Mouse (Mus musculus): ENCODE data around the gene Tifab. TPM values are rescaled to one million over a fixed set of nuclear protein-coding genes. Genes with fewer than 3 reads are reported as not detected.
A peak's percentile ranks its signal among the peaks of the same experiment; 100 is the strongest.

The Tifab gene
- polyA plus RNA-seq, 1 experiment from 2014 or later = 5.6 TPM

GRCm38 (mm10) chr13:56134631-56135181 lies 44.0 kb downstream of the Tifab start:
- Histone ChIP-seq H3K4me2 (ENCODE audit: low read depth, low read length) (peak overlapping the region; percentile 86), H3K27ac (ENCODE audit: low read length) (peak overlapping the region; percentile 90), H3K27me3 (ENCODE audit: control insufficient read depth, insufficient read depth, low read length) (no peaks in the 10 kb centered on the region), H3K9ac (ENCODE audit: low read length) (peak overlapping the region; percentile 92), H3K4me3 (replicated peaks; ENCODE audit: low read length) (peak overlapping the region; percentile 70), H3K36me3 (ENCODE audit: control insufficient read depth, insufficient read depth, low read length) (peaks cover 4% of the 10 kb centered on the region; the same call in 1 of the 2 replicates), H3K4me1 (ENCODE audit: control insufficient read depth, insufficient read depth, low read length) (peaks cover 29% of the 10 kb centered on the region), H3K9me3 (replicated peaks; ENCODE audit: control insufficient read depth, low read length) (no peaks in the 10 kb centered on the region)
- under 1% methylated on average over 50 of the region's 50 CpGs for WGBS
- ATAC-seq (ENCODE audit: insufficient read depth, low FRiP score) = peak; percentile 8; the same call in 1 of the 2 replicates

DNA sequence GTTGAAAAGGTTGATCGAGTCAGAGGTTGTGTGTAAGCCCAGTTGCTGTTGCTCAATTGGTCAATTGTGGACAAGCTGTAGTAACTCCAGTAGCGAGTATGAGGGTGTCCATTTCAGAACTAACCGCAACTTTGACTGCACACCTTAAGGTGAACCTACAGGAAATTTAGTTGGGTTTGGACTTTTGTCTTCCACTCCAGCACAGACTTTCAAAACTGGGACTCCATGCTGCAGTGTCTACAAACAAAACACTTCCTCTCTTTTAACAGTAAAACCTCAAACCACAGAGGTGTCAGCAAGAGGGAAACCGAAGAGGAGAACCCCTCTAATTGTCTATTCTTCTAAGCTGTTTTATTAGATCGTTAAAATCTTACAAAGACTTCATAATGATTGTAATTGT lies 44.7 kb downstream of the Tifab start:
- Histone ChIP-seq H3K9me3 (replicated peaks; ENCODE audit: control insufficient read depth, low read length) (no peaks in the 10 kb centered on the region), H3K27ac (ENCODE audit: low read length) (no peak overlapping the region)
- WGBS = 41% methylated on average over 5 of the region's 5 CpGs

GRCm38 (mm10) chr13:56132941-56133340 lies 45.7 kb downstream of the Tifab start:
- WGBS = 68% methylated on average over 7 of the region's 7 CpGs
- peaks cover 12% of the 10 kb centered on the region for H3K36me3 ChIP-seq (ENCODE audit: control insufficient read depth, insufficient read depth, low read length)
- H3K9me3 ChIP-seq (replicated peaks; ENCODE audit: control insufficient read depth, low read length) = no peaks in the 10 kb centered on the region
- ATAC-seq (ENCODE audit: insufficient read depth, low FRiP score) = no peak
- H3K9ac ChIP-seq (ENCODE audit: low read length) = 0 out of 2 replicates have a peak overlapping the region, but pooled peaks have one; percentile 92
- H3K27me3 ChIP-seq (ENCODE audit: control insufficient read depth, insufficient read depth, low read length) = no peaks in the 10 kb centered on the region
- peaks cover 29% of the 10 kb centered on the region for H3K4me1 ChIP-seq (ENCODE audit: control insufficient read depth, insufficient read depth, low read length)
- H3K4me3 ChIP-seq (replicated peaks; ENCODE audit: low read length) = no peak overlapping the region
- no peak overlapping the region for H3K27ac ChIP-seq (ENCODE audit: low read length)
- peak overlapping the region; percentile 31 for H3K4me2 ChIP-seq (ENCODE audit: low read depth, low read length)

More for the DNA sequence above, 44.7 kb downstream of the Tifab start:
- Histone ChIP-seq H3K9ac (ENCODE audit: low read length) (peak overlapping the region; percentile 92), H3K27me3 (ENCODE audit: control insufficient read depth, insufficient read depth, low read length) (no peaks in the 10 kb centered on the region), H3K4me1 (ENCODE audit: control insufficient read depth, insufficient read depth, low read length) (peaks cover 29% of the 10 kb centered on the region), H3K4me3 (replicated peaks; ENCODE audit: low read length) (peak overlapping the region; percentile 70), H3K4me2 (ENCODE audit: low read depth, low read length) (peak overlapping the region; percentile 86), H3K36me3 (ENCODE audit: control insufficient read depth, insufficient read depth, low read length) (peaks cover 6% of the 10 kb centered on the region; the same call in 1 of the 2 replicates)
- no peak for ATAC-seq (ENCODE audit: insufficient read depth, low FRiP score)

GRCm38 (mm10) chr13:56132326-56132936 lies 46.3 kb downstream of the Tifab start:
- Histone ChIP-seq H3K36me3 (ENCODE audit: control insufficient read depth, insufficient read depth, low read length) (peaks cover 17% of the 10 kb centered on the region), H3K9ac (ENCODE audit: low read length) (no peak overlapping the region), H3K4me3 (replicated peaks; ENCODE audit: low read length) (no peak overlapping the region), H3K9me3 (replicated peaks; ENCODE audit: control insufficient read depth, low read length) (no peaks in the 10 kb centered on the region), H3K4me2 (ENCODE audit: low read depth, low read length) (peak overlapping the region; percentile 31; the same call in 1 of the 2 replicates), H3K27ac (ENCODE audit: low read length) (no peak overlapping the region), H3K27me3 (ENCODE audit: control insufficient read depth, insufficient read depth, low read length) (no peaks in the 10 kb centered on the region), H3K4me1 (ENCODE audit: control insufficient read depth, insufficient read depth, low read length) (peaks cover 29% of the 10 kb centered on the region)
- no peak for ATAC-seq (ENCODE audit: insufficient read depth, low FRiP score)
- 56% methylated on average over 11 of the region's 11 CpGs for WGBS

GRCm38 (mm10) chr13:56130544-56130943 lies 48.1 kb downstream of the Tifab start:
- Histone ChIP-seq H3K36me3 (ENCODE audit: control insufficient read depth, insufficient read depth, low read length) (peaks cover 32% of the 10 kb centered on the region), H3K4me3 (replicated peaks; ENCODE audit: low read length) (no peak overlapping the region), H3K4me2 (ENCODE audit: low read depth, low read length) (no peak overlapping the region), H3K27me3 (ENCODE audit: control insufficient read depth, insufficient read depth, low read length) (no peaks in the 10 kb centered on the region), H3K4me1 (ENCODE audit: control insufficient read depth, insufficient read depth, low read length) (peaks cover 26% of the 10 kb centered on the region), H3K27ac (ENCODE audit: low read length) (no peak overlapping the region), H3K9ac (ENCODE audit: low read length) (no peak overlapping the region), H3K9me3 (replicated peaks; ENCODE audit: control insufficient read depth, low read length) (no peaks in the 10 kb centered on the region)
- no peak for ATAC-seq (ENCODE audit: insufficient read depth, low FRiP score)
- 66% methylated on average over 8 of the region's 8 CpGs for WGBS

- H3K27me3 ChIP-seq (ENCODE audit: control insufficient read depth, insufficient read depth, low read length) = no peaks in the 10 kb centered on the region
- no peak overlapping the region for H3K9ac ChIP-seq (ENCODE audit: low read length)
- H3K4me1 ChIP-seq (ENCODE audit: control insufficient read depth, insufficient read depth, low read length) = peaks cover 26% of the 10 kb centered on the region
- no peak for ATAC-seq (ENCODE audit: insufficient read depth, low FRiP score)
- H3K9me3 ChIP-seq (replicated peaks; ENCODE audit: control insufficient read depth, low read length) = no peaks in the 10 kb centered on the region
- no peak overlapping the region for H3K27ac ChIP-seq (ENCODE audit: low read length)
- no peak overlapping the region for H3K4me3 ChIP-seq (replicated peaks; ENCODE audit: low read length)
- 93% methylated on average over 3 of the region's 3 CpGs for WGBS
- peaks cover 42% of the 10 kb centered on the region for H3K36me3 ChIP-seq (ENCODE audit: control insufficient read depth, insufficient read depth, low read length)
- no peak overlapping the region for H3K4me2 ChIP-seq (ENCODE audit: low read depth, low read length)
Measured at GRCm38 (mm10) chr13:56129578-56129977, 49.1 kb downstream of the Tifab start.

GRCm38 (mm10) chr13:56129014-56129413 lies 49.7 kb downstream of the Tifab start:
- no peak for ATAC-seq (ENCODE audit: insufficient read depth, low FRiP score)
- peaks cover 48% of the 10 kb centered on the region for H3K36me3 ChIP-seq (ENCODE audit: control insufficient read depth, insufficient read depth, low read length)

GRCm38 (mm10) chr13:56125632-56126031 lies 53.1 kb downstream of the Tifab start:
- H3K36me3 ChIP-seq (ENCODE audit: control insufficient read depth, insufficient read depth, low read length) = peaks cover 61% of the 10 kb centered on the region

More at GRCm38 (mm10) chr13:56129014-56129413, 49.7 kb downstream of the Tifab start:
- Histone ChIP-seq H3K4me3 (replicated peaks; ENCODE audit: low read length) (no peak overlapping the region), H3K9ac (ENCODE audit: low read length) (no peak overlapping the region), H3K27me3 (ENCODE audit: control insufficient read depth, insufficient read depth, low read length) (no peaks in the 10 kb centered on the region), H3K4me1 (ENCODE audit: control insufficient read depth, insufficient read depth, low read length) (peaks cover 23% of the 10 kb centered on the region), H3K9me3 (replicated peaks; ENCODE audit: control insufficient read depth, low read length) (no peaks in the 10 kb centered on the region), H3K27ac (ENCODE audit: low read length) (no peak overlapping the region), H3K4me2 (ENCODE audit: low read depth, low read length) (no peak overlapping the region)
- whole genome bisulfite sequencing = 78% methylated on average over 4 of the region's 4 CpGs

More at GRCm38 (mm10) chr13:56125632-56126031, 53.1 kb downstream of the Tifab start:
- ATAC-seq (ENCODE audit: insufficient read depth, low FRiP score) = no peak
- Histone ChIP-seq H3K4me1 (ENCODE audit: control insufficient read depth, insufficient read depth, low read length) (no peaks in the 10 kb centered on the region), H3K4me3 (replicated peaks; ENCODE audit: low read length) (no peak overlapping the region), H3K9ac (ENCODE audit: low read length) (no peak overlapping the region), H3K27ac (ENCODE audit: low read length) (no peak overlapping the region), H3K4me2 (ENCODE audit: low read depth, low read length) (no peak overlapping the region), H3K27me3 (ENCODE audit: control insufficient read depth, insufficient read depth, low read length) (no peaks in the 10 kb centered on the region), H3K9me3 (replicated peaks; ENCODE audit: control insufficient read depth, low read length) (no peaks in the 10 kb centered on the region)
- WGBS = 81% methylated on average over 10 of the region's 10 CpGs

All from stomach, embryonic 16.5 days (tissue).